Mouse (Mus musculus) spleen, adult 2 months (tissue): ENCODE measurements around the gene Timm29. TPM values are rescaled to one million over a fixed set of nuclear protein-coding genes. Genes with fewer than 3 reads are reported as not detected.

ENCODE experiments used
- DNase-seq, 2 experiments: peaks; one replicate each; pipeline versions ENCODE4 v3.0.0 to v3.0.0-alpha.2; 2012 to 2021; ENCODE audit warnings: low spot score in 2 of 2, low read depth in 1 of 2
- H3K27ac ChIP-seq: fragments of 200-500 bp; 2 replicates; pipeline ENCODE4 v1.5.1; 2012; ENCODE audit warnings: low read length, inconsistent platforms; ENCODE audit not compliant: insufficient read depth
- H3K27me3 ChIP-seq: fragments of 200-500 bp; 2 replicates; pipeline ENCODE4 v1.6.1; 2012; ENCODE audit warnings: mild to moderate bottlenecking, moderate library complexity, low read length, inconsistent platforms; ENCODE audit not compliant: control insufficient read depth, insufficient read depth
- H3K36me3 ChIP-seq: fragments of 200-500 bp; 2 replicates; pipeline ENCODE4 v1.6.1; 2012; ENCODE audit warnings: mild to moderate bottlenecking, low read length, inconsistent platforms; ENCODE audit not compliant: control insufficient read depth, insufficient read depth
- H3K4me1 ChIP-seq: fragments of 200-500 bp; 2 replicates; pipeline ENCODE4 v1.6.1; 2011; ENCODE audit warnings: inconsistent platforms; ENCODE audit not compliant: control insufficient read depth, insufficient read depth, insufficient read length
- H3K4me3 ChIP-seq: fragments of 200-500 bp; 2 replicates; pipeline ENCODE4 v1.5.1; 2011; ENCODE audit warnings: mild to moderate bottlenecking, inconsistent platforms; ENCODE audit not compliant: insufficient read depth, insufficient read length; ENCODE audit errors: extremely low read depth
- CTCF ChIP-seq: fragments of 200-500 bp; IDR thresholded peaks from 2 replicates; pipeline ENCODE4 v1.5.1; 2011; ENCODE audit warnings: mild to moderate bottlenecking, inconsistent platforms; ENCODE audit not compliant: insufficient read depth, insufficient read length, insufficient replicate concordance; ENCODE audit errors: extremely low read depth
- POLR2A ChIP-seq: fragments of 200-500 bp; IDR thresholded peaks from 2 replicates; pipeline ENCODE4 v1.6.1; 2011; ENCODE audit warnings: low read depth, low read length, inconsistent platforms
- WGBS: fragments of 180-500 bp; shearing (Covaris S2); methylation state at CpG from one replicate; pipeline ENCODE4 v1.1.7; 2018; 5-methylcytosine and 5-hydroxymethylcytosine counted together
- polyA plus RNA-seq: library from polyadenylated mRNA; depleted of rRNA; stranded (reverse); fragments of >200 nt; gene quantifications from 2 replicates; pipeline ENCODE4 v1.2.3, GENCODE M21; 2012

Timm29 gene
- polyA plus RNA-seq, 1 experiment, result 14.9 TPM

- Histone ChIP-seq H3K4me1 (peaks cover 5% of the 10 kb centered on the region), H3K27ac (no peak overlapping the region), H3K27me3 (no peaks in the 10 kb centered on the region), H3K36me3 (peaks cover 5% of the 10 kb centered on the region; the same call in 1 of the 2 replicates), H3K4me3 (no peak overlapping the region)
- no peak for DNase-seq
- 81% methylated on average over 4 of the region's 4 CpGs for WGBS
- TF ChIP-seq POLR2A (no peak), CTCF (no peak)
These were observed 27.4 kb upstream of the Timm29 start for GRCm38 (mm10) chr9:21565004-21565586.

GRCm38 (mm10) chr9:21566538-21566937 lies 26.0 kb upstream of the Timm29 start:
- no peaks in the 10 kb centered on the region for H3K27me3 ChIP-seq
- no peak overlapping the region for H3K27ac ChIP-seq
- 88% methylated on average over 1 of the region's 1 CpGs for WGBS
- no peak for DNase-seq
- H3K4me1 ChIP-seq, result peaks cover 5% of the 10 kb centered on the region
- peaks cover 8% of the 10 kb centered on the region for H3K36me3 ChIP-seq
- no peak for TF ChIP-seq POLR2A
- no peak for TF ChIP-seq CTCF
- no peak overlapping the region for H3K4me3 ChIP-seq

GRCm38 (mm10) chr9:21567051-21567450 lies 25.5 kb upstream of the Timm29 start:
- no peak for DNase-seq
- no peak overlapping the region for H3K27ac ChIP-seq
- peaks cover 10% of the 10 kb centered on the region for H3K36me3 ChIP-seq
- peaks cover 5% of the 10 kb centered on the region for H3K4me1 ChIP-seq
- no peaks in the 10 kb centered on the region for H3K27me3 ChIP-seq
- no peak for TF ChIP-seq CTCF
- TF ChIP-seq POLR2A, result no peak
- H3K4me3 ChIP-seq, result no peak overlapping the region
- 64% methylated on average over 2 of the region's 2 CpGs for WGBS

GRCm38 (mm10) chr9:21568657-21569255 lies 23.8 kb upstream of the Timm29 start:
- no peaks in the 10 kb centered on the region for H3K27me3 ChIP-seq
- no peak for DNase-seq
- no peak overlapping the region for H3K27ac ChIP-seq
- 92% methylated on average over 8 of the region's 8 CpGs for WGBS
- peaks cover 5% of the 10 kb centered on the region for H3K4me1 ChIP-seq
- no peak overlapping the region for H3K4me3 ChIP-seq
- no peak for TF ChIP-seq CTCF
- TF ChIP-seq POLR2A, result no peak
- H3K36me3 ChIP-seq, result peaks cover 11% of the 10 kb centered on the region

GRCm38 (mm10) chr9:21574012-21574801 lies 18.3 kb upstream of the Timm29 start:
- 92% methylated on average over 8 of the region's 8 CpGs for WGBS
- peaks cover 21% of the 10 kb centered on the region for H3K36me3 ChIP-seq
- TF ChIP-seq CTCF (no peak), POLR2A (no peak)
- no peaks in the 10 kb centered on the region for H3K4me1 ChIP-seq
- H3K27ac ChIP-seq, result no peak overlapping the region
- H3K4me3 ChIP-seq, result no peak overlapping the region
- no peaks in the 10 kb centered on the region for H3K27me3 ChIP-seq
- DNase-seq, result no peak

GRCm38 (mm10) chr9:21575253-21575652 lies 17.3 kb upstream of the Timm29 start:
- Histone ChIP-seq H3K4me1 (no peaks in the 10 kb centered on the region), H3K27ac (no peak overlapping the region), H3K36me3 (peaks cover 15% of the 10 kb centered on the region), H3K4me3 (no peak overlapping the region), H3K27me3 (no peaks in the 10 kb centered on the region)
- WGBS, result 91% methylated on average over 10 of the region's 10 CpGs
- DNase-seq, result no peak
- TF ChIP-seq CTCF (no peak), POLR2A (no peak)

GRCm38 (mm10) chr9:21576286-21576685 lies 16.2 kb upstream of the Timm29 start:
- Histone ChIP-seq H3K4me3 (no peak overlapping the region), H3K27ac (no peak overlapping the region), H3K4me1 (no peaks in the 10 kb centered on the region), H3K36me3 (peaks cover 15% of the 10 kb centered on the region), H3K27me3 (no peaks in the 10 kb centered on the region)
- no peak for DNase-seq
- 97% methylated on average over 1 of the region's 1 CpGs for WGBS
- TF ChIP-seq POLR2A (no peak), CTCF (no peak)
